Mouse (Mus musculus) kidney, postnatal 0 days (tissue): ENCODE measurements around the gene Gm10401. TPM values are rescaled to one million over a fixed set of nuclear protein-coding genes. Genes with fewer than 3 reads are reported as not detected.
"Not testable (repeated sequence)": the region's sequence is repeated elsewhere in the genome, so short reads cannot be mapped to it uniquely, and the experiment has no call there.

ENCODE experiments used
- ATAC-seq: fragments of 200-750 bp; cut with Nextera tagmentation; replicated peaks from 2 replicates; pipeline ENCODE4 v1.8.0; 2017; ENCODE audit warnings: low read depth, moderate number of reproducible peaks, moderate TSS enrichment, moderate library complexity; ENCODE audit not compliant: low FRiP score
- DNase-seq: peaks from one replicate; pipeline ENCODE4 v3.0.0-alpha.2; 2016; ENCODE audit warnings: low spot score
- H3K27ac ChIP-seq: fragments of 300-500 bp; sonication (generic); 2 replicates; pipeline ENCODE4 v1.5.1; 2014; ENCODE audit warnings: mild to moderate bottlenecking
- H3K27me3 ChIP-seq: fragments of 300-500 bp; sonication (generic); 2 replicates; pipeline ENCODE4 v1.6.1; 2014; ENCODE audit warnings: low read length, mixed read lengths; ENCODE audit not compliant: insufficient read depth
- H3K36me3 ChIP-seq: fragments of 300-500 bp; sonication (generic); 2 replicates; pipeline ENCODE4 v1.6.1; 2014; ENCODE audit warnings: low read length, mixed read lengths; ENCODE audit not compliant: insufficient read depth
- H3K4me1 ChIP-seq: fragments of 300-500 bp; sonication (generic); replicated peaks from 2 replicates; pipeline ENCODE4 v1.6.1; 2014; ENCODE audit warnings: antibody characterized with exemption, low read length, mixed read lengths; ENCODE audit not compliant: insufficient read depth
- H3K4me2 ChIP-seq: fragments of 300-500 bp; sonication (generic); 2 replicates; pipeline ENCODE4 v1.6.1; 2014; ENCODE audit warnings: mild to moderate bottlenecking, low read length, moderate library complexity, mixed read lengths
- H3K4me3 ChIP-seq: fragments of 300-500 bp; sonication (generic); replicated peaks from 2 replicates; pipeline ENCODE4 v1.5.1; 2014; ENCODE audit warnings: low read depth, low read length
- H3K9ac ChIP-seq: fragments of 300-500 bp; sonication (generic); 2 replicates; pipeline ENCODE4 v1.6.1; 2014; ENCODE audit warnings: low read depth, low read length
- H3K9me3 ChIP-seq: fragments of 300-500 bp; sonication (generic); replicated peaks from 2 replicates; pipeline ENCODE4 v1.6.1; 2016; ENCODE audit warnings: low read length, inconsistent platforms, mixed read lengths
- CTCF ChIP-seq: IDR thresholded peaks from 2 replicates; pipeline ENCODE4 v1.5.1; 2016; ENCODE audit warnings: antibody characterized with exemption, low read depth, mild to moderate bottlenecking, moderate library complexity
- WGBS: fragments of 180-500 bp; shearing (Covaris S2); extraction: QIAGEN DNeasy Blood & Tissue Kit; methylation state at CpG from one replicate; pipeline ENCODE4 v1.1.7; 2014; 5-methylcytosine and 5-hydroxymethylcytosine counted together
- polyA plus RNA-seq: library from polyadenylated mRNA; unstranded; fragments of >200 nt; fragmentation: Nextera tagmentation; extraction: Ambion mirVana; gene quantifications from 2 replicates; pipeline ENCODE4 v1.2.1, GENCODE M21; 2015

Gene Gm10401
- polyA plus RNA-seq, 1 experiment from 2014 or later = 26.6 TPM

DNA sequence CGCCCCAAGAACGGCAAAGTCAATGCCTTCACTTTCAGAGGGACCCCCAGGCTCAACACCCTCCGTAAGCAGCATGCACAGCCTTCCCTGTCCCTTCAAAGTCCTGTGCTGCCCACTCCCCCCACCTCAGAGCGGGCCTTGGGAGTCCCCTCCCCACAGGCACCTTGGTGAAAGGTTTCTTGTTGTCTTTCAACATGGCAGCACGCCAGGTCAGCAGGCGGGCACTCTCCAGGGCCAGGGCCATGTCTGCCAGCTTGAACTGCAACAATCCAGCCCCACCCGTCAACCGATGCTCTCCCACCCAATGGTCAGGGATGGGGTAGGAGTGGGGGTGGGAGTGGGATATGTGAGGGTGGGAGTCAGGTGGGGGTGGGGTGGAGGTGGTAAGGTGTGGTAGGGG is 13.1 kb upstream of the Gm10401 start:
- Histone ChIP-seq H3K4me2 (no peak overlapping the region), H3K9ac (no peak overlapping the region), H3K27ac (no peak overlapping the region), H3K36me3 (peaks cover 5% of the 10 kb centered on the region; the same call in 1 of the 2 replicates), H3K9me3 (no peaks in the 10 kb centered on the region), H3K4me3 (no peak overlapping the region), H3K4me1 (no peaks in the 10 kb centered on the region), H3K27me3 (no peaks in the 10 kb centered on the region)
- ATAC-seq (no peak; the same call in 1 of the 2 replicates), DNase-seq (no peak)
- TF ChIP-seq CTCF = no peak
- 90% methylated on average over 8 of the region's 8 CpGs for WGBS

DNA sequence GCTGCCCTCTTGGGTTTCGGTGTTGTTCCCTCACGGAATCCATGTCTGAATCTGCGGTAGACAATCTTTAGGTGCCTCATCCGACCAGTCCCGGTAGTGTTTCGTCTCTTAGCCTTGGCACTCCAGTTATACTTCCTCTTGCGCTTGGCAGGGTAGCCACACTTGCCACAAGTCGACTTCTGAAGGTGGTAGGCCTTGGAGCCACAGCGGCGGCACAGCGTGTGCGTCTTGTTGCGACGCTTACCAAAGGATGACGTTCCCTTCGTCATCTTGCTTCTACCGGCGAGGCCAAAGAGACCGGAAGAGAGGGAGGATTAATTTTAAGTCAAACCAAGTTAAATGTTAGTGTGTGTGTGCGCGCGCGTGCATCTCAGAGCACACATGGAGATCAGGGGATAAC is 5.2 kb upstream of the Gm10401 start:
- DNase-seq, H3K27ac ChIP-seq, H3K9ac ChIP-seq, H3K4me1 ChIP-seq, H3K9me3 ChIP-seq, H3K4me2 ChIP-seq, H3K4me3 ChIP-seq, ATAC-seq, H3K27me3 ChIP-seq: not testable (repeated sequence)
- H3K36me3 ChIP-seq = 0 out of 2 replicates have a peak, but pooled peaks cover 12% of the 10 kb centered on the region
- WGBS = 98% methylated on average over 23 of the region's 23 CpGs

DNA sequence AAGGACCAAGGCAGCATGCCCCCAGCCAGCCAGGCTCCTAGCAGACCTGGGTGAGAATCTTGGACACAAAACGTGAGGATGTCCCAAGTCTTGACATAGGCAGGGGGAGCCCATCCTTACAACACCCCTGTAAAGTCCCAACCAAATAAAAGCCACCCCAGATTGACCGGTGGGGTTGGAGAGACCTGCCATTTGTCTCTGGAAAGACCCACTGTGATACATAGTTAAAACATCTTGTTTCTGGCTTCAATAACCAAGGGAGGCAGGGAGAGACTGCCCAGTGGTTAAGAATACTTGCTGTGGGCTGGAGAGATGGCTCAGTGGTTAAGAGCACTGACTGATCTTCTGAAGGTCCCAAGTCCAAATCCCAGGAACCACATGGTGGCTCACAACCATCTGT is 4.1 kb upstream of the Gm10401 start:
- no peak overlapping the region for H3K4me2 ChIP-seq
- H3K9me3 ChIP-seq = no peaks in the 10 kb centered on the region
- DNase-seq (no peak), ATAC-seq (no peak)
- no peak overlapping the region for H3K27ac ChIP-seq
- H3K27me3 ChIP-seq = no peaks in the 10 kb centered on the region
- no peak overlapping the region for H3K4me3 ChIP-seq
- 90% methylated on average over 2 of the region's 2 CpGs for WGBS
- no peaks in the 10 kb centered on the region for H3K4me1 ChIP-seq
- TF ChIP-seq CTCF = no peak
- H3K36me3 ChIP-seq = peaks cover 21% of the 10 kb centered on the region; the same call in 1 of the 2 replicates
- H3K9ac ChIP-seq = no peak overlapping the region

DNA sequence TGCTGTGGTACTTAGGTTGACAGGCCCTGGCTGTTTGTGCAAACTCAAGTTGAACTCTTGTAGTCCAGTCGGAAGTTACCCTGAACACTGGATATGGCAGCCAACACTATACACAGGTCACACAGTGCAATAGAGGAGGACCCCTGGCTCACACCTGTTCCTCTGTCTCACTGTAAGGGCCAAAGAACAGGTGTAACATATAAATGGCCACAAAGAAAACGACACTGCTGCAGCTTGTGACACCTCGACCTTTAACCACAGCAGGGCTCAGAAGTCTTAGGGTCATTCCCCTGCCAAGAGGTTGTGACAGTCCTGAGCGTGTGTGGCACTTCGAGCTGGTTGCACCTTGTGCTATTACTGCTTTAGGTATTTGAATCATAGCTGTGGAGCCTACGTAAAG is 2.4 kb upstream of the Gm10401 start:
- DNase-seq (no peak), ATAC-seq (no peak)
- Histone ChIP-seq H3K4me1 (no peaks in the 10 kb centered on the region), H3K27me3 (no peaks in the 10 kb centered on the region), H3K27ac (no peak overlapping the region), H3K9ac (no peak overlapping the region), H3K4me3 (no peak overlapping the region), H3K9me3 (no peaks in the 10 kb centered on the region), H3K4me2 (no peak overlapping the region), H3K36me3 (peaks cover 37% of the 10 kb centered on the region)
- 71% methylated on average over 6 of the region's 6 CpGs for WGBS
- no peak for TF ChIP-seq CTCF

DNA sequence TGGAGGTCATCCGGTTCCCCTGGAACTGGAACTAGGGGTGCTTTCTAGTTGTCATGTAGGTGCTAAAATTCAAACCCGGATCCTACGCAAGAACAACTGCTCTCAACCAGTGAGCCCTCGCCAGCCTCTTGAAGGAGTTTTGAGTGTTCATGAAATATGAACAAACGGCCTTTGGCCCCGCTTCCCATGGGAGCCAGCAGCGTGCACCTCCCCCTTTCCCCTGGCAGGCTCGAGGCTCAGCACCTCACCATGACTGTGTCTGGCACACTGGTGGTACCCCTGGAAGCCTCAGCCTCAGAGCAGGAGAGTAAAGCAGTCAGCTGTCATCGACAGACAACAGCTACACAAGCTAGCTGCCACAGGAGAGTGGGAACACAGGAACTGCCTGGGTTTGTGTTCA is 1.9 kb upstream of the Gm10401 start:
- DNase-seq = no peak
- Histone ChIP-seq H3K9me3 (no peaks in the 10 kb centered on the region), H3K4me1 (no peaks in the 10 kb centered on the region), H3K4me3 (no peak overlapping the region), H3K36me3 (peaks cover 42% of the 10 kb centered on the region), H3K9ac (no peak overlapping the region), H3K27ac (no peak overlapping the region), H3K27me3 (no peaks in the 10 kb centered on the region), H3K4me2 (no peak overlapping the region)
- WGBS = 78% methylated on average over 9 of the region's 9 CpGs
- no peak for ATAC-seq
- TF ChIP-seq CTCF = no peak

DNA sequence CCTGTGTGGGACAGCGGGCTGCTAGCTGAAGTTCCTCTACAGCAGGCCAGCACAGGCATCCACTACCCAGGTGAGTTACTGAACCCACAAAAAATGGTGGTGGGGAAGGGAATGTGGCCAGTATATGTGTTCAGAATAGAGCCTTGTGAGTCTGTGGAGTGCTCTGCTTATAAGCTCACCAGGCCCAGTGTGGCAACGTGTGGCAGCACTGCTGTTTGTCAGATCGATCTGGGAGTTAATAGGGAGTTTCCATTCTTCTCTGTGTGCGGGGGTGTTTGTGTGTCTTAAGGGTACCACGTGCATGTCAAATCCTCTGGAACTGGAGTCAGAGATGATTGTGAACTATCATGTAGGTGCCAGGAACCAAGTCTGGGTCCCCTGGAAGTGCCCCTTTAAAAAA is 1.4 kb upstream of the Gm10401 start:
- peaks cover 45% of the 10 kb centered on the region for H3K36me3 ChIP-seq
- WGBS = 73% methylated on average over 5 of the region's 5 CpGs
- ATAC-seq = no peak

DNA sequence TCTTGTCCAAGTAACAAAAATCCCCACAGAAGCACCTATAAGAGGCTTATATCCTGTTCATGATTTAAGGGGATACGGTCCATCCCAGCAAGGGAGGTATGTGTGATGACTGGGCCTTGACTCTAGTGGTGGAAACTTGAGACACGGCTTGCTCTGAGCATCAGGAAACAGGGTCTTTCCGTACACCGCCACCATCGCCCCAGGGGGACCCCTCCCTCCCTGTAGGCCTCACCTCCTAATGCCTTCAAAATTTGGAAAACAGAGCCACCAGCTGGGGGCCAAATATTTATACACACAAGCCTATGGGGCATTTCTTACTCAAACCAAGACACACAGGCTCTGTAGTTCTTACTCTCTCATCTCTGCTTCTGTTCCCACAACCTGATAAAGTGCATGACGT is 6.3 kb downstream of the Gm10401 start:
- H3K4me1 ChIP-seq = no peaks in the 10 kb centered on the region
- no peak for DNase-seq
- H3K9me3 ChIP-seq = no peaks in the 10 kb centered on the region
- TF ChIP-seq CTCF = no peak
- H3K4me2 ChIP-seq = no peak overlapping the region
- WGBS = 83% methylated on average over 6 of the region's 6 CpGs
- H3K9ac ChIP-seq = no peak overlapping the region
- ATAC-seq = no peak
- H3K36me3 ChIP-seq = peaks cover 54% of the 10 kb centered on the region
- H3K27me3 ChIP-seq = no peaks in the 10 kb centered on the region
- H3K27ac ChIP-seq = no peak overlapping the region
- H3K4me3 ChIP-seq = no peak overlapping the region

More for the DNA sequence above, 1.4 kb upstream of the Gm10401 start:
- H3K27ac ChIP-seq = no peak overlapping the region
- no peaks in the 10 kb centered on the region for H3K9me3 ChIP-seq
- no peak overlapping the region for H3K4me3 ChIP-seq
- DNase-seq = no peak
- H3K27me3 ChIP-seq = no peaks in the 10 kb centered on the region
- H3K9ac ChIP-seq = no peak overlapping the region
- H3K4me1 ChIP-seq = no peaks in the 10 kb centered on the region
- H3K4me2 ChIP-seq = no peak overlapping the region
- no peak for TF ChIP-seq CTCF
